Mouse (Mus musculus) stomach, postnatal 0 days (tissue): ENCODE measurements around the gene Spata45. TPM values are rescaled to one million over a fixed set of nuclear protein-coding genes. Genes with fewer than 3 reads are reported as not detected.

Source experiments
- ATAC-seq: fragments of 200-750 bp; cut with Nextera tagmentation; 2 replicates; pipeline ENCODE4 v1.8.0; 2017; ENCODE audit not compliant: low FRiP score, low TSS enrichment
- DNase-seq: peaks from one replicate; pipeline ENCODE4 v3.0.0-alpha.2; 2016; ENCODE audit warnings: low spot score
- H3K27ac ChIP-seq: fragments of 300-500 bp; sonication (generic); replicated peaks from 2 replicates; pipeline ENCODE4 v1.5.1; 2014; ENCODE audit warnings: mild to moderate bottlenecking, control low read depth
- H3K27me3 ChIP-seq: fragments of 300-500 bp; sonication (generic); 2 replicates; pipeline ENCODE4 v1.6.1; 2014; ENCODE audit warnings: low read length; ENCODE audit not compliant: control insufficient read depth, insufficient read depth
- H3K36me3 ChIP-seq: fragments of 300-500 bp; sonication (generic); 2 replicates; pipeline ENCODE4 v1.6.1; 2014; ENCODE audit warnings: low read length, mixed read lengths; ENCODE audit not compliant: control insufficient read depth, insufficient read depth
- H3K4me1 ChIP-seq: fragments of 300-500 bp; sonication (generic); replicated peaks from 2 replicates; pipeline ENCODE4 v1.6.1; 2014; ENCODE audit warnings: antibody characterized with exemption; ENCODE audit not compliant: control insufficient read depth, insufficient read depth
- H3K4me2 ChIP-seq: fragments of 300-500 bp; sonication (generic); replicated peaks from 2 replicates; pipeline ENCODE4 v1.6.1; 2014; ENCODE audit warnings: low read depth, mild to moderate bottlenecking, control low read depth, moderate library complexity
- H3K4me3 ChIP-seq: fragments of 300-500 bp; sonication (generic); 2 replicates; pipeline ENCODE4 v1.5.1; 2014; ENCODE audit warnings: low read depth, low read length, control low read depth
- H3K9ac ChIP-seq: fragments of 300-500 bp; sonication (generic); 2 replicates; pipeline ENCODE4 v1.6.1; 2014; ENCODE audit warnings: mild to moderate bottlenecking, low read length, control low read depth, mixed read lengths
- H3K9me3 ChIP-seq: fragments of 300-500 bp; sonication (generic); 2 replicates; pipeline ENCODE4 v1.6.1; 2016; ENCODE audit warnings: low read length; ENCODE audit not compliant: control insufficient read depth
- CTCF ChIP-seq: IDR thresholded peaks from 2 replicates; pipeline ENCODE4 v1.5.1; 2016; ENCODE audit warnings: antibody characterized with exemption, low read depth, mild to moderate bottlenecking, moderate library complexity
- EP300 ChIP-seq: optimal IDR thresholded peaks from 2 replicates; pipeline ENCODE3; 2016; ENCODE audit warnings: antibody characterized with exemption
- WGBS: fragments of 180-500 bp; shearing (Covaris S2); extraction: QIAGEN DNeasy Blood & Tissue Kit; methylation state at CpG from one replicate; pipeline ENCODE4 v1.1.7; 2014; 5-methylcytosine and 5-hydroxymethylcytosine counted together
- polyA plus RNA-seq: library from polyadenylated mRNA; unstranded; fragments of >200 nt; fragmentation: Nextera tagmentation; extraction: Ambion mirVana; gene quantifications from 2 replicates; pipeline ENCODE4 v1.2.1, GENCODE M21; 2015

Gene Spata45
- polyA plus RNA-seq, 1 experiment from 2014 or later, result not detected

DNA sequence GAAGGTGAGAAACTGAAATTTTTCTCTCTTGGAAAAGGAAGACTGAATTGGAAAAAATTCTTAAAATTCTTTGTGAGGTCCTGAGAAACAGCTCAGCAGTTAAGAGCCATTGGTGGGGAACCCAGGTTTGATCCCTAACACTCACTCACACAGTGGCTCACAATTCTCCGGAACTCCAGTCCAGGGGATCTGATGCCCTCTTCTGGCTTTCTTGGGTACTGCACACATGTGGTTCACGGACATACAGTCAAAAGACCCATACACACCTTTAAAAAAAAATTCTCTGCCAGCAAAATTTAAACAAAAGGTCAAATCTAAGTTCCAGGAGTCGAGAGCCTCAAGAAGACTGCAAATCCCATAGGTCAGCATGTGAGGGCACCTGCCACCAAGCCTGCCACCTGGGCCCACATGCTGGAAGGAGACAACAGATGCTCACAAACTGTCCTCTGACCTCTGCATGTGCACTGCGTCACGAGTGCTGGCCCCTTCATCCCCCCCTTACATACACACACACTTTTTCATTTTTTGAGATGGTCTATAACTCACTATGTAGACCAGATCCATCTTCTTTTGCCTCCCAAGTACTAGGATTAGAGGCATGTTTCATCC lies 48.6 kb downstream of the Spata45 start:
- ATAC-seq (no peak), DNase-seq (peak; percentile 56)
- Histone ChIP-seq H3K4me1 (no peaks in the 10 kb centered on the region), H3K4me2 (no peak overlapping the region), H3K36me3 (peaks cover 3% of the 10 kb centered on the region; the same call in 1 of the 2 replicates), H3K9ac (no peak overlapping the region), H3K4me3 (no peak overlapping the region), H3K9me3 (no peaks in the 10 kb centered on the region), H3K27me3 (no peaks in the 10 kb centered on the region), H3K27ac (no peak overlapping the region)
- TF ChIP-seq EP300 (no peak), CTCF (peak; percentile 77)
- WGBS, result 66% methylated on average over 5 of the region's 5 CpGs

DNA sequence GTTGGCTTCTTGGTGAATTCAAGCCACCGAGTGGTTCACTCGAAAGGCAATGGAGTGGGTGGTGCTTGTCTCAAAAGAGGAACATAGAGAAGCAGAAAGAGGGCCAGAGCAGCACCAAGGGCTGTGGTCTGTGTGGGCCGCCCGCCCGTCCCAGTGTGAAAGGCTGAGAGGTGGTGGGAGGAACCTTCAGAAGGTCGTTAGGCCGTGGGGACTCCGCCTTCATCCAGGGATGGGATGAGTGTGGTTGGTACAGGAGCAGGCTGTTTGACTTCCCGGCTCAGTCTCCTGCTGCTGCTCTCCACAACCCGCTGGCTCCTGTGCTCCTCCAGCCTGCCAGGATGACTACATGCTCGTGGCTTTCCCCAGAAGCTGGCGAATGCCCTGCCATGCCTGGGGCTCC lies 49.2 kb downstream of the Spata45 start:
- peaks cover 3% of the 10 kb centered on the region; the same call in 1 of the 2 replicates for H3K36me3 ChIP-seq
- TF ChIP-seq CTCF, result no peak
- TF ChIP-seq EP300, result no peak
- 78% methylated on average over 12 of the region's 12 CpGs for WGBS
- H3K9me3 ChIP-seq, result no peaks in the 10 kb centered on the region
- no peak for DNase-seq
- H3K9ac ChIP-seq, result no peak overlapping the region
- H3K4me3 ChIP-seq, result no peak overlapping the region
- no peak overlapping the region for H3K27ac ChIP-seq
- no peaks in the 10 kb centered on the region for H3K27me3 ChIP-seq
- no peak for ATAC-seq
- no peaks in the 10 kb centered on the region for H3K4me1 ChIP-seq
- H3K4me2 ChIP-seq, result no peak overlapping the region

GRCm38 (mm10) chr1:191086304-191086878 lies 50.0 kb downstream of the Spata45 start:
- no peaks in the 10 kb centered on the region for H3K9me3 ChIP-seq
- no peak overlapping the region for H3K4me2 ChIP-seq
- no peak overlapping the region for H3K4me3 ChIP-seq
- TF ChIP-seq EP300, result no peak
- TF ChIP-seq CTCF, result peak; percentile 41
- DNase-seq, result no peak
- WGBS, result 81% methylated on average over 7 of the region's 7 CpGs
- H3K4me1 ChIP-seq, result no peaks in the 10 kb centered on the region
- H3K9ac ChIP-seq, result no peak overlapping the region
- ATAC-seq, result no peak
- H3K36me3 ChIP-seq, result peaks cover 3% of the 10 kb centered on the region; the same call in 1 of the 2 replicates
- no peak overlapping the region for H3K27ac ChIP-seq
- H3K27me3 ChIP-seq, result no peaks in the 10 kb centered on the region

GRCm38 (mm10) chr1:191086960-191087359 lies 50.5 kb downstream of the Spata45 start:
- DNase-seq (no peak), ATAC-seq (no peak)
- no peak for TF ChIP-seq EP300
- no peak for TF ChIP-seq CTCF
- Histone ChIP-seq H3K4me3 (no peak overlapping the region), H3K9me3 (no peaks in the 10 kb centered on the region), H3K36me3 (peaks cover 3% of the 10 kb centered on the region; the same call in 1 of the 2 replicates), H3K27me3 (no peaks in the 10 kb centered on the region), H3K27ac (no peak overlapping the region), H3K9ac (no peak overlapping the region), H3K4me1 (no peaks in the 10 kb centered on the region), H3K4me2 (no peak overlapping the region)
- WGBS, result 66% methylated on average over 8 of the region's 8 CpGs

GRCm38 (mm10) chr1:191087955-191088354 lies 51.5 kb downstream of the Spata45 start:
- DNase-seq, result no peak
- H3K4me1 ChIP-seq, result no peaks in the 10 kb centered on the region

GRCm38 (mm10) chr1:191089355-191089754 lies 52.9 kb downstream of the Spata45 start:
- TF ChIP-seq EP300, result no peak
- no peak for TF ChIP-seq CTCF
- H3K4me2 ChIP-seq, result no peak overlapping the region
- H3K4me3 ChIP-seq, result no peak overlapping the region
- no peak overlapping the region for H3K27ac ChIP-seq
- no peaks in the 10 kb centered on the region for H3K27me3 ChIP-seq
- ATAC-seq (no peak), DNase-seq (no peak)
- WGBS, result 59% methylated on average over 6 of the region's 6 CpGs
- no peaks in the 10 kb centered on the region for H3K9me3 ChIP-seq
- no peaks in the 10 kb centered on the region for H3K4me1 ChIP-seq
- no peaks in the 10 kb centered on the region for H3K36me3 ChIP-seq
- H3K9ac ChIP-seq, result no peak overlapping the region

More at GRCm38 (mm10) chr1:191087955-191088354, 51.5 kb downstream of the Spata45 start:
- no peak for TF ChIP-seq EP300
- TF ChIP-seq CTCF, result no peak
- no peak overlapping the region for H3K9ac ChIP-seq
- H3K4me3 ChIP-seq, result no peak overlapping the region
- H3K4me2 ChIP-seq, result no peak overlapping the region
- no peak for ATAC-seq
- WGBS, result 74% methylated on average over 5 of the region's 5 CpGs
- H3K27ac ChIP-seq, result no peak overlapping the region
- no peaks in the 10 kb centered on the region for H3K36me3 ChIP-seq
- no peaks in the 10 kb centered on the region for H3K9me3 ChIP-seq
- no peaks in the 10 kb centered on the region for H3K27me3 ChIP-seq
